Mouse (Mus musculus): ENCODE data around the gene Rab3c. TPM values are rescaled to one million over a fixed set of nuclear protein-coding genes. Genes with fewer than 3 reads are reported as not detected.

Gene Rab3c
- total RNA-seq (2015; ENCODE audit: low replicate concordance) (not detected in 2 replicates), total RNA-seq (2017; ENCODE audit: low replicate concordance) (not detected in 2 replicates)

DNA sequence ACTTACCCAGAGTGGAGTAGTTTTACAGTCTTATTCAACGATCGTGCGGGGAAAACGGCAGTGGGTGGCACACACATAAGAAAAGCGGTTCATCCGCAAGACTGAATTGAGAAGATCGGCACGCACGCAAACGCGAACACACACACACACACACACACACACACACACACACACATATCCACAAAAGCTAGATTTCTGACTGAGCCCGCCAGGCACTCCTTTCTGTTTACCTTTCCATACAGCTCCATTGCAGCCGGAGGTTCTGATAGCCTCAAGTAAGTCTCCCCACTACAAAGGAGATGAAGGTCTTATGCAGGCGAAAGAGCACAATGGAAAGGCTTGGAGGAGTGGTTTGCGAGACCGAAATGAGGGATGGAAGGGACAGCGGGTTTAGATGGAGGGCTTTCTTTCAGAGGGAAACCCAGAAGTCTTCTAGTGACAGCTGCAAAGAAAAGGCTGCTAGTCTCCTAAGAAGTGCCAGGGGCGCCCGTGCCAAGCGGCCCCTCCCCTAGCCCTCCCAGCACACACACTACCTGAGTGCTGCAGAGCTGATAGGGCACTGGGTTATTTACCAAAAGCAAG lies at the start of gene Rab3c:
Gene Rab3c, minus strand, starts transcription at position 434 of the 582 bp plus-strand sequence.
- ATAC-seq (replicated peaks; ENCODE audit: low FRiP score, poor library complexity, severe bottlenecking), result no peak

DNA sequence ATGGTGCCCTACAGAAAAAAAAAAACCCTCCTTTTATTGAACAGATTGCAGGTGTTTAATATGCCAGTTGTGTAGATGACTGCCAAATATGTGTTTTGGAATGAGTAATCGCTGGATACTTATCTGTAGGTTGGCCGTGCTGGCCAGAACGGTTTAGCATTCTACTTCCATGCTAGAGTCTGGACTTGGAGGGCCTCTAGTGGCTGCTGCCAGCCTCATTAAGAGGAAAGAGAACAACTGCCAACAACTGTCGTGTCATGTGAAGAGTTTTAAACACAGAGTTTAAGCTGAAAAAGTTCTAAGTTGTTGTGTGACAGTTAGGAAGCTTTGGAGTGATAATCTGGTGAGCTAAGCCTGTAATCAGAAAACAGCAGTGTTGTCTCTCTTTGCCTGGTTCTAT lies 38.0 kb upstream of the Rab3c start:
- no peak for ATAC-seq (replicated peaks; ENCODE audit: low FRiP score, poor library complexity, severe bottlenecking)

DNA sequence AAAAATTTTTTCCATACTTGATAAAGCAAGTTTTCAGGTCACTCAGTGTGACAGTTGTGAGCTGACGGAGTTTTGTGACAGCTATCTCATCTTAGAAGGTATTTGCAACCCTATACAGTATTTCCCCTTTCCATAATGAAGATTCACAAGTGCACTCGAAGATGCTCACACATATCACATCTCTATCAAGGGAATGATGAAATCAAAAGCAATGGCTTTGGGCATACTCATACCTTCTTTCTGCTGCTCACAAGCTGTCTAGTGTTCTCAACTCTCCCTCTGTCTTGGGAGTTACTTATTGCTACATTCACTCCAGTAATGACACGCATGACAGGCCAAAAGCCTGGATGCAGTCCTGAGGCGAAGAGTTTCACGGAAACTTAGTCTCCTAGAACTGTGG lies 26.4 kb upstream of the Rab3c start:
- ATAC-seq (replicated peaks; ENCODE audit: low FRiP score, poor library complexity, severe bottlenecking), result no peak

DNA sequence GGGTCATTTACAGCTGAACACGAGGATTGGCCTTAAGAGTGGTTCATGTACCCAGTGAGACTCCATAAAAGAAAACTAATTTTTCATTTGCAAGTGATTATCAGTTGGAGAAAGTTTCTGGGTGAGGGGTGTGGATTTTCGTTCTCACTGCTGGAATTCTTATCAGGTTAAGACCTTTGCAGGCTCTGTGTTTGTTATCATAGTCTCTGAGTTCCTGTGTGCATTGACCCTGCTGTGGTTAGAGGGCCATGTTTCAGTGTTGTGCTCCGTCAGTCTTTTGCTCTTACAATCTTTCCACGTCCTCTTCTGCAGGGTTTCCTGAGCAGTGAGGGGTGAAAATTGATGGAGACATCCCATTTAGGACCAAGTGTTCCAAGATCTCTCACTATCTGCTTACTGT lies 16.3 kb upstream of the Rab3c start:
- ATAC-seq (replicated peaks; ENCODE audit: low FRiP score, poor library complexity, severe bottlenecking), result no peak

DNA sequence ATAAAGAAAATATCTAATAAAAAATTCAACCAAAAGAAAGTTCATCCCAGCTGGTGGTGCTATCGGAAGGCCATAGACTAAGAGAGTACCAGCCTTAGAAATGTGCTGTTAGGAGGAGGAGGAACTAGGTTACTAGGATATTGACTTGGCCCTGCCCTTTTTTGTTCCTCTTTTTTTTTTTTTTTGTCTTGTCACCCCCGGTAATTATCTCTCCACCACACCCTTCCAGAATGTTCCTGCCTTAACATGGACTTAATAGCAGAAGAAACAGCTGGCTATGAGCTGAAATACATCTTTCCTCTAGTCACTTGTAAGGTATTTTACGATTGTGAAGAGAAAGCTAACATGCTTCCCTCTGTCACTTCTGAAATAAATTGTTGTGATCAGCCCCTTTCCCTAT lies 7.7 kb upstream of the Rab3c start:
- ATAC-seq (replicated peaks; ENCODE audit: low FRiP score, poor library complexity, severe bottlenecking), result no peak

DNA sequence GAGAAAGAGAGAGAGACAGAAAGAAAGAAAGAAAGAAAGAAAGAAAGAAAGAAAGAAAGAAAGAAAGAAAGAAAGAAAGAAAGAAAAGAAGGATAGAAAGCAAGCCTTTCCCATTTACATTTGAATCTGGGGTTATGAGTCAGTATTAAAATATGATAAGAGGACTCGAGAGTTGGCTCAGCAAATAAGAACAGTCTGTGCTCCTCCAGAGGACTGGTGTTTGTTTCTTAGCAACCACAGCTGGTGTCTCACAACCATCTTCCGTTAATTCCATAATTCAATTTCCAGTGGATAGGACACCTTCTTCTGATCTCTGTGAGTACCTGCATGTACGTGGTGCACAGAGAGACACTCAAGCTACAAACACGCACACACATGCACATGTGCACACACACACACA lies 3.0 kb upstream of the Rab3c start:
- no peak for ATAC-seq (replicated peaks; ENCODE audit: low FRiP score, poor library complexity, severe bottlenecking)

DNA sequence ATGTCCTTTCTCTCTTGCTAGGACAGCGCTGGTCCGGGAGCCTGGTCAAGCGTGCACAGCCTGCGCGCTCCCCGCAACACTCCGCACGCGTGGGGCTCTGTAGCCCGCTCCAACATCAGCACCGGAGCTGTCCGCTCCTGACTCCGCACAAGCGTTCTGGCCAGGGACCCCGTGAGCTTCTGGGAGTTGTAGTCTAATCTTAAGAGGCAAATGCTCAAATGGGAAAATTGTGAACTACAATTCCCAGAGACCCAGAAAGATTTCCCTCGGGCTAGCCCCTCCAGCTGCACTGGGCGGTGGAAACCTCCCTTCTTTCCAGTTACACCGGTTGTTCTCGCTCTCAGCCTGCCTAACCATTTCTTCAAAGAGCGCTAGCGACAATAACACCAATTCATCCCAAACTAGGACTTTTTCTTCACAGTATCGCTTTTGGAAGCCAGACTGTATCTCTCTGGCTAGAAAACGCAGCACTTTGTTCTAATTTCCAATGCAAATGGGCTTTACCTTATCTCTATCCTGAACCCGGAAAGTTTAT lies 701 bp downstream of the Rab3c start:
- no peak for ATAC-seq (replicated peaks; ENCODE audit: low FRiP score, poor library complexity, severe bottlenecking)

DNA sequence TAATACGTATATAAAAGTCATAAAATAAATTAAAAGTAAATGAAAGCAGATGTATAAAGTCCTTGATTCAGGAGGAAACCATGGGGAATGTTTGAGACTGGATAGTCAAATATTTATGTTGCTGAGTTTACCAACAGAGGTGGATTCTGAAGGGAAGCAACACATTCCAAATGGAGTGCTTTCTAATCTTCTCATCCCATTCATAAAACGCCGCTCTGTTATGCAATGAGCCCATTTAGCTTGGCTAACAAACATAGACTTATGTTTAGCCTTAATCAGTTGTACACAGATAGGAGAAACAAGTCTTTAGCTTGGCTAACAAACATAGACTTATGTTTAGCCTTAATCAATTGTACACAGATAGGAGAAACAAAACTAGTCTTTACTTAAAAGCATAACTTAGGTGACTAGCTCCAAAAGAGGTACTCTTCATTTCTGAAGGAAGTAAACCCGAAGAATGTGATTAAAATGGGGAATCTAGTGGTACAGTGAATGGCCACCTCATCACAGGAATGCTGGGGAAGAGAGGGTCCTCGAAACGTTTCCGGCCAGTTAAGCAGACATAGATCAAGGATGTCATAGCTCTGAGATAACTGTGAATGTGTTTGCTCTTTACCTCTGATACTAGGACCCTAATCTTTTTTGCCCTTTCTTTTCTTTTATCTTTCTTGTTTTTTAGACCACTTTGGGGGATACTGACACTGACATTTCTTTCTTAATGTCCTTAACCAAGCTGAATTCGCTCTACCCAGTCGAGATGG lies 1.6 kb downstream of the Rab3c start:
- ATAC-seq (replicated peaks; ENCODE audit: low FRiP score, poor library complexity, severe bottlenecking), result no peak

DNA sequence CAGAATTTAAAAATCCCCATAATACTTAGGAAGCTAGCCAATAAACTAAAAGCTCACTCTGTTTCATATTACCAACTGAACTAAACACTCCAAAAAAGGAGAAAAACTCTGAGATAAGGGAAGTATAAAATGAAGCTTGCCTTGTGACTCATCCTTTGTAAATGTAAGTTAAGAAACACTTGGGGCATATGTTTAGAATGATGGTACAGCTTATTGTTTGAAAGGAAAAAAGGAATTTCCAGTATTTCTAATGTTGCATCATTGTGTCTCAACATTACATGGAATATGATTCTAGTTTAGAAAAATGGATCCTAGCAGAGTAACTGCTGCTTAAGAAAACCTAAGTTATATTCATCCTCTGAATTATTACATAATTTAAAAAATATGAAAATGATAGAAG lies 3.1 kb downstream of the Rab3c start:
- ATAC-seq (replicated peaks; ENCODE audit: low FRiP score, poor library complexity, severe bottlenecking), result no peak

DNA sequence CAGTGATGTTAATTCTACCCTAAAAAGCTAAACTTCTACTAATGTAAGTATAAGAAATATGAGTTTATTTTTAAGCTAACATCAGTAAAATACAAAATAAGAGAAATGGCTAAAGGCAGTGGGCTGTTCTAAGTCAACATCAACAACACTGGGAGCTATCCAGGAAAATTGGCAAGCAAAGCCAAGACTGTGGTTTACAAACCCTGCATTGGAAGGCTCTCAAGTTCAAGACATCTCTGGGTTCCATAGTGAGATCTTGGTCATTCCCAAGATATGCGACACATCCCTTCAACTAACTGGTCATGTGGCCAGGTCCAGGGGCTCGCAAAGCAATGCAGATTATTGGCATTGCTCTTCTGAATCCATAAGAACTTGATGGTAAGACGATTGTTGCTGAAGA lies 5.3 kb downstream of the Rab3c start:
- no peak for ATAC-seq (replicated peaks; ENCODE audit: low FRiP score, poor library complexity, severe bottlenecking)

DNA sequence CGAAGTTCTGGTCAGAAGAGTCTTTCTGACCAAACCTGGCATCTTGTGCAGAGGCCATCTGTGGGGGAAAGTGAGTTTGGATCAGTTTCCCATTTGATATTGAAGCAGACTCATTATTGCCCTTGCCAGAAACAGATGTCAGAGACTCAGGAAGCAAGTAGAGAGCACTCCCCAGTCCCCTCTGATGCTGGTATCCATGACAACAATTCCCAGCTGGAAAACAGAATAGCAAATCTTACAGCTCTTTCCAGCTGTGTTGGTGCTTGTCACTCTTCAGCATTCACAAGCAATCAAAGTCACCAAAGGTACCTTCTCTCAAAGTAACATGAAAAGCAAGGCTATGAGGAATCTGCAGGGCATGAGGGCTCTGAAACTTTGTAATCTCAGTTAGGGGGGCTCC lies 20.1 kb downstream of the Rab3c start:
- ATAC-seq (replicated peaks; ENCODE audit: low FRiP score, poor library complexity, severe bottlenecking), result no peak

DNA sequence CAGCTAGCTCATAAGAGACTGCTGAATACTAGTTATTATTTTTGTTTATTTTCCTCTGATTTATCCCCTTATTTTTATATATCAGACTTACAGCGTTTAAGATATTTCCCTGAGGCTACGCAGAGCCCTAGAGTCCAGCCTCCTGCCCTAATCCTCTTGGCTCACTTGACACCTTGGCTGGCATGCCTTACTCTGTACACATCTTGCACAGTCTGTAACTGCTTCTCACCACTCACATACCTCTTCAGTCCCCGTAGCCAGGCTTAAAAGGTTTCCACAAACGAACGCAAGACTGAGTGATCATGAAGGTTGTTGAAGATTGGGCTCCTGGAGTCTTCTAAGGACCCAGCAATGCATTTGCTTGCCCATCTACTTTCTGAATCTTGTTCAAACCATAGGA lies 29.3 kb downstream of the Rab3c start:
- ATAC-seq (replicated peaks; ENCODE audit: low FRiP score, poor library complexity, severe bottlenecking), result no peak

DNA sequence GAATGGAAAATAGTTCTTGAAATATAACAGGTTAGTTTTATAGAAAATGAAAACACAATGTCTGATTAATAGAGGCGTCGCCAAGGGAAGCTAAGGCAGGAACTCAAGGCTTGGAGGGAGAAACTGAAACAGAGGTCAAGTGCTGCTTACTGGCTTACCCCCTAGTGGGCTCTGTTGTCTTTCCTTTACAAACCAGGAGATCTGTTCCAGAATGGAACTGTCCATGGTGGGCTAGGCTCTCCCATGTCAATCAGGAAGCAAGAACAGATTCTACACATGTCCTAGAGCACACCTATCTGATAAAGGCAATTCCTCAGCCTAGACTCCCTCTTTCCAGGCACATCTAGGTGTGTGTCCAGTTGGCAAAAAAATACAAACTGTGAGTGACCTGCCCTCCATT lies 32.3 kb downstream of the Rab3c start:
- no peak for ATAC-seq (replicated peaks; ENCODE audit: low FRiP score, poor library complexity, severe bottlenecking)

DNA sequence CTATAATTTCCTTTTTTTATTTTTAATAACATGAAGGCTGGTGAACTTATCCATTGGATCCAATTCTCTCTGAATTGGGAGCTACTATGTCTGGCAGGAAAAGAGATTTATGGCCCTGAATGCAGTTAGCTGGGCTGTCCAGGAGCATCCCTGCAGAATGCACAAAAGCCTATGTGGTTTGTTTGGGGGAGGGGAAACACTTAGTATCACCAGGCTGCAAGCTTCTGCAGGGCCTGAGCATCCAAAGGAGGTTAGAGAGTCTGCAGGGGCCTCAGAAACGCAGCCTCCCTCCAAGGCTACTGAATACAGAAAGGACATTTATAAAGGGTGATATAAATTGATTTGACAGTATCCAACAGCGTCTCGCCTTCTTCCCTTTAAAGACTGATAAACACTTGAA lies 41.8 kb downstream of the Rab3c start:
- ATAC-seq (replicated peaks; ENCODE audit: low FRiP score, poor library complexity, severe bottlenecking), result no peak

DNA sequence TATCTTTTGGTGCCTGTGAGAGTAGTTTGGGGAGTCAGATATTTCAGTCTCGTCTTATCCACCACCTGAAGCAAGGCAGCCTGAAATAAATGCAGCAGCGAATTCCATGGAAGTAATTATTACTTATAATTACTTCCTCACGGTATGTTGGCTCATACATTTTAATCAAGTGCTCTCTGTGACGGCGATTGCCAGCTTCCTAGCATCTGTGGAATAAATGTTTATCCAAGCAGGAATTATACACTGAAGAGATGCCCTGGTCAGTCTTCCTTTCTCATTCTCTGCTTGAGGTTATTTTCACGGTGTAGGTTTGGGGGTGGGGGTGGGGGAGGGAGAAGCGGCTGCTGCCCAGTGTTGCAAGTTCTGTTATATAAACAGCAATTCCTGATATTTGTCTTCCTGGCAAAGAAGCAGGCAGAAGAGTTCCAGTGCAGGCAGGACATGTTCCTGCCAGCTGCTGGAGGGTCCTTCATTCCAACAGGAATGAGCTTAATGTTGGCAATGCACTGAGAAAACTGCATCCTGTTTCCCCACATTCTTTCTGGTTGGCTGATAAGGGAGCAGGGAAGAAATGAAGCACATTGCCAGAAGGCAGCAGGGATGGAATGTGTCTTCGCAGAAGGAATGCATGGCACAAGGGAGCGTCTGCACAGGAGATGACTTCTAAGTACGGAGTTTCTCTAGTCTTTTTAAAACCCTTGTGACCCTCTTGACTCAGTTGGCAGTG lies 43.4 kb downstream of the Rab3c start:
- no peak for ATAC-seq (replicated peaks; ENCODE audit: low FRiP score, poor library complexity, severe bottlenecking)

DNA sequence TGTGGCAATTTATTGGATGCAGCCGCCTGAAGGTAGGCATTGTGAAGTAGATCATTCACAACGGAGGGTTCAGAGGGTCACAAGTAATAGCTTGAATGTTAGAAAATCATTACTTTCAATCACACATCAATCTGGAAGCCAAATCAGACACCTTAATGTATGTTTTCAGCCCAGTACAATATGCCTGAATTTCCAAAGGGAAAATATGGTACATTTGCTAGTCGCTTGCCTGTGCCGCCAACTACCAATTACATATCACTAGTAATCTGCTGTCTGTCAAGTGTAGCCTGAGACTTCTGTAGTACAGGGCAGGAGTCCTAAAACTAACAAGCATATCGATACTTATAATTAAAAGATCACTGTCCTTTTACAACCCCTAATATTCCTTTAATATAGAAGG lies 47.4 kb downstream of the Rab3c start:
- no peak for ATAC-seq (replicated peaks; ENCODE audit: low FRiP score, poor library complexity, severe bottlenecking)

DNA sequence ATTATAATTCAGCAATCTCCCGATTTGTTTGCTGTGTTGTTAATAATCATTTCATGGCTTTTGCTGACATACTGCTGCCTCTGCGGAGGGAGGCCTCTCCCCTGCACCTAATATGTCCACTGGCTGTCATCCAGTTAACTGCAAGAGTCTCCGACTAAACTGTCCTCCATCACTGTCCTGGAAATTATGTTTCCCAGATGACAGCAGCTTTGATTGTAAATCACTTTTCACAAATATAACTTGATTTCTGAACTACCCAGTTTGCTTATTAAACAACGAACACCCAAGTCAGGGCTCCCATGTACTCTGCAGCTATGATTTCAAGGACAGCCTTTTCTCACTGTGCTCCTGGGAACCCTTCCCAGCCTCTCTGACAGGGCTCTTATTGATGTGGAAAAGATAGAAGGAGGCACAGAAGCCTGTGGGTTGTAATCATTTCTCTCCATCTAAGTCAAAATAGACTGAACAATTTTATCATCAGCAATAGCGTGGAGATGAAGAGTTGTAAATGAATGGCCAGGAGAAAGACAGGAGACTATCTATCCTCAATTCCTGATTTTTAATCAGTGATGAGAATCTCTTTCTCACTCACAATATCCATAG lies 49.6 kb downstream of the Rab3c start:
- ATAC-seq (replicated peaks; ENCODE audit: low FRiP score, poor library complexity, severe bottlenecking), result no peak

DNA sequence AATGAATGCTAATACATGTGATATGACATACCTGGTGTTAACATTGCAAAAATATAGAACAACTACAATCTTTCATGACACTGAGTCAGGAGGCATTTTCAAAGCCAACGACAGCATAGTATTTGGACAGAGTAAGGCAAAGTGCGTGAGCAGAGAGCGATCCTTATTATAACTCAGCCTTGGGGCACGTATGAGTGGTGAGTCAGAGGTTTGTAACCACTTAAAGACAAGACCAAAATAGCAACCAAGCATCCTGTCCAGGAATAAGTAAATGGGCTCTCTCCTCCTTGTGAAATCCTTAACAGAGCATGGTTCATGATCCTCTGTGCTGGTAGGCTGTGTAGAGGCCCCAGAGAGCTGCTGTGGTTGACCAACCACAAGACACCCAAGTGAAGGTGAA lies 50.8 kb downstream of the Rab3c start:
- no peak for ATAC-seq (replicated peaks; ENCODE audit: low FRiP score, poor library complexity, severe bottlenecking)

DNA sequence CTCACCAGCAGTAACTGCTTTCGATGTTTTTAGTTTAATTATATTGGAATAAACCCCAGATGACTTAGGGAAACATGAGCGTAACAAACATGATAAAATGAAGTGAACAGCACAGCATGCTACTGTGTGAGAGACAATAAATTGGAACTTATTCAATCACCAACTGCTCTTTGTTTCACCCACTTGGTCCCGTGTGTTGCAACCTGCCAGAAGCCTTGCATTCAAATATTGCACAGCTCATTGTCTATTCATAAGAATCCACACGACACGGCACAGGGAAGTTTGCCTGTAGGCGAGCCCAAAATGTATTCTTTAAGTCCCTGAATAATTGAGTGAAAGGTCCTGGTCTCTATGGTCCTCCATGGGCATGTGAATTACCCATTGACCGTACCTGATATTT lies 61.6 kb downstream of the Rab3c start:
- ATAC-seq (replicated peaks; ENCODE audit: low FRiP score, poor library complexity, severe bottlenecking), result no peak

DNA sequence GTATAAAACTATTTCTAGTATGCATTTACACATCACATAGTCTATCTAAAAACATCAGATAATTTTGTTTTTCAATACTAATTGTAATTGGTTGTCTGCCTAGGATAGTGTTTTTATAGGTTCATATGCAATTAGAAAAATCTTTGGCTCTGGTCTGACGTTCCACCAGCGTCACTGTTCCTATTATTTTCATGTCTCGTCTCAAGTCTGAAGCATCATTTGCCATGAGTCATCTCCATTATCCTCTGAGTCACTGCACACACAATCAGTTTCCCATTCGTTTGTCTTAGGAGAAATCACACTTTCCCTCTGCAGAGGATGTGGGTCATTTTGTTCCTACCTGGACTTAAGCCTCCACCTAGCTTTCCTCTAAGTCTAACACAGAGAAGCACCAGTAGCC lies 62.3 kb downstream of the Rab3c start:
- no peak for ATAC-seq (replicated peaks; ENCODE audit: low FRiP score, poor library complexity, severe bottlenecking)

Data from erythroblast, adult 5-6 weeks (primary cell).